Mouse (Mus musculus) layer of hippocampus, adult 8-10 months (tissue): Measurements from ENCODE around the gene Olfr617. TPM values are rescaled to one million over a fixed set of nuclear protein-coding genes. Genes with fewer than 3 reads are reported as not detected.
"Not testable (repeated sequence)": the region's sequence is repeated elsewhere in the genome, so short reads cannot be mapped to it uniquely, and the experiment has no call there.

ENCODE experiments used
- DNase-seq, 2 experiments: peaks; one replicate each; pipeline ENCODE4 v3.0.0; 2022; ENCODE audit warnings: low spot score in 2 of 2
- microRNA-seq, 2 experiments: library from miRNA; unstranded; fragments of <30 nt; microRNA quantifications; one replicate each; pipeline ENCODE4 v1.2.0; 2022
- total RNA-seq, 4 experiments: library from RNA; stranded (reverse); gene quantifications; 2 replicates each; pipeline ENCODE4 v1.2.4; 2022

Olfr617 gene
- total RNA-seq, result not detected

- DNase-seq, result no peak
Measured at GRCm38 (mm10) chr7:103572761-103573160, at the start of gene Olfr617. Gene Olfr617 (plus strand): TSS chr7:103573061.

- DNase-seq, result not testable (repeated sequence)
Measured at GRCm38 (mm10) chr7:103542617-103543016, 30.2 kb upstream of the Olfr617 start, which contains the start of gene Olfr612. Gene Olfr612 (minus strand): TSS chr7:103542717.

- DNase-seq, result no peak
Measured at GRCm38 (mm10) chr7:103547774-103548173, 25.1 kb upstream of the Olfr617 start, which contains the start of gene Olfr613. Gene Olfr613 (plus strand): TSS chr7:103548074.

- DNase-seq, result no peak
Measured at GRCm38 (mm10) chr7:103555779-103556178, 17.1 kb upstream of the Olfr617 start, which contains the start of gene Olfr615. Gene Olfr615 (plus strand): TSS chr7:103556079.

- DNase-seq, result no peak
Measured at GRCm38 (mm10) chr7:103569043-103569442, 3.8 kb upstream of the Olfr617 start, which contains the start of gene Olfr616. Gene Olfr616 (minus strand): TSS chr7:103569143.

- DNase-seq, result no peak
Measured at GRCm38 (mm10) chr7:103589803-103590202, 16.9 kb downstream of the Olfr617 start, which contains the start of gene Olfr618. Gene Olfr618 (plus strand): TSS chr7:103590103.

- DNase-seq, result no peak
Measured at GRCm38 (mm10) chr7:103600275-103600674, 27.4 kb downstream of the Olfr617 start, which contains the start of gene Olfr619. Gene Olfr619 (plus strand): TSS chr7:103600575.

GRCm38 (mm10) chr7:103607425-103607824 lies 34.6 kb downstream of the Olfr617 start:
- no peak for DNase-seq

GRCm38 (mm10) chr7:103612434-103612833 lies 39.6 kb downstream of the Olfr617 start, which contains the start of gene Olfr620:
Gene Olfr620 (minus strand): TSS chr7:103612534.
- DNase-seq, result no peak

Small RNA genes within 50 kb of the gene (microRNA-seq; reads per million reads assigned to microRNA genes)
- 0 reads per million in 2 experiments for gene Gm26506

Other genes starting within 250 kb of the Olfr617 start
- gene Olfr598, start 249.5 kb upstream of the Olfr617 start, total RNA-seq, result not detected
- gene Olfr599, start 237.1 kb upstream of the Olfr617 start, total RNA-seq, result not detected
- not detected for gene Olfr600, start 223.4 kb upstream of the Olfr617 start, total RNA-seq
- not detected for gene Olfr601, start 210.4 kb upstream of the Olfr617 start, total RNA-seq
- gene Olfr603, start 186.9 kb upstream of the Olfr617 start, total RNA-seq, result not detected
- not detected for gene Usp17lc, start 158.0 kb upstream of the Olfr617 start, total RNA-seq
- not detected for gene Olfr605, start 127.6 kb upstream of the Olfr617 start, total RNA-seq
- gene Olfr606, start 124.0 kb upstream of the Olfr617 start, total RNA-seq, result not detected
- not detected for gene Olfr607, start 108.9 kb upstream of the Olfr617 start, total RNA-seq
- gene Olfr608, start 103.2 kb upstream of the Olfr617 start, total RNA-seq, result not detected
- gene Olfr609, start 75.0 kb upstream of the Olfr617 start, total RNA-seq, result not detected
- gene Olfr610, start 60.9 kb upstream of the Olfr617 start, total RNA-seq, result not detected
- gene Olfr611, start 52.2 kb upstream of the Olfr617 start, total RNA-seq, result not detected
- gene Olfr612, start 30.3 kb upstream of the Olfr617 start, total RNA-seq, result not detected
- not detected for gene Olfr613, start 25.0 kb upstream of the Olfr617 start, total RNA-seq
- gene Olfr615, start 17.0 kb upstream of the Olfr617 start, total RNA-seq, result not detected
- gene Olfr616, start 3.9 kb upstream of the Olfr617 start, total RNA-seq, result not detected
- not detected for gene Olfr618, start 17.0 kb downstream of the Olfr617 start, total RNA-seq
- not detected for gene Olfr619, start 27.5 kb downstream of the Olfr617 start, total RNA-seq
- not detected for gene Olfr620, start 39.5 kb downstream of the Olfr617 start, total RNA-seq
- gene Olfr622, start 69.6 kb downstream of the Olfr617 start, total RNA-seq, result not detected
- not detected for gene Olfr623, start 90.6 kb downstream of the Olfr617 start, total RNA-seq
- gene Olfr624, start 98.1 kb downstream of the Olfr617 start, total RNA-seq, result under 1 TPM in 1 of 4 experiments, not detected in 3; 0.06 TPM
- not detected for gene Olfr625-ps1, start 109.7 kb downstream of the Olfr617 start, total RNA-seq
- not detected for gene Olfr243, start 141.6 kb downstream of the Olfr617 start, total RNA-seq
- gene Olfr628, start 157.3 kb downstream of the Olfr617 start, total RNA-seq, result not detected
- not detected for gene Olfr629, start 171.9 kb downstream of the Olfr617 start, total RNA-seq
- gene Olfr630, start 184.3 kb downstream of the Olfr617 start, total RNA-seq, result not detected
- gene Olfr69, start 198.5 kb downstream of the Olfr617 start, total RNA-seq, result not detected
- not detected for gene Olfr68, start 206.6 kb downstream of the Olfr617 start, total RNA-seq
- gene Olfr67, start 218.8 kb downstream of the Olfr617 start, total RNA-seq, result not detected
- 10 to 100 TPM; 18.7 to 28.1 (median 21.1) TPM for gene Hbb-bt, start 240.9 kb downstream of the Olfr617 start, total RNA-seq